Mouse (Mus musculus) gonadal fat pad, adult 2 months (tissue): Measurements from ENCODE around the gene Cage1. TPM values are rescaled to one million over a fixed set of nuclear protein-coding genes. Genes with fewer than 3 reads are reported as not detected.

Experiments
- DNase-seq: peaks from one replicate; pipeline ENCODE4 v3.0.0-alpha.2; 2012; ENCODE audit warnings: low read depth
- polyA plus RNA-seq: library from polyadenylated mRNA; depleted of rRNA; stranded (reverse); fragments of >200 nt; gene quantifications from 2 replicates; pipeline ENCODE4 v1.2.3, GENCODE M21; 2012; rRNA removed

Cage1 gene
- 0.57 and 0.99 TPM in 2 replicates for polyA plus RNA-seq

DNA sequence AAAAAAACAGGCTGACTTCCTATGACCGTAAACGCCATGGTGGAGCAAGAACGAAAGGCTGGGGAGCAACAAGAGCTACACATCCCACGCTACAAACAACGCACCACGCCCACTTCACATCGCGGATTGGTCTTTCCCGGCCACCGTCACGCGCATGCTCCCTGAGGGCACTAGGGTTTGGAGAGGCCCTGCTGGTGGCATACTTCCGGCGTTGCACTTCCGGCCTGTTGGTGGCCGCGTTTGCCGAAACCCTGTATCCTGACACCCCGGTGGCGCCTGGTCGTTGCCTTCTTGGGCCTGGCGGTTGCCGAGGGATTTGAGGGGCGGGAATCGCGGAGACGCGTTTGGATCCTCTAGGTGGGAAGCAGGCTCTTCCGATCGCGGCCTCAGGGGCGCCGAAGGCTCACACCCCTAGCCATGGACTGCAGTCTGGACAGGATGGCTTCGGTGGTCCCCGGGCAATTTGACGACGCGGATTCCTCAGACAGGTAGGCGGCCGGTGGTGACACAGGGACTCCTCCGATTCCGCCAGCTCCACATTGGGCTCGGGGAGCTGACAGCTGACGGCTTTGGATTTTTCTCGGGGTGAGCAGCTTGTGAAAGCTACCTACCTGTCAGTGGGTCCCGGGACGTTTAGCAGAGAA, at the start of gene Cage1:
Cage1 (minus strand) TSS at position 26 of the 644 bp plus-strand sequence.
- DNase-seq = peak; percentile 90

DNA sequence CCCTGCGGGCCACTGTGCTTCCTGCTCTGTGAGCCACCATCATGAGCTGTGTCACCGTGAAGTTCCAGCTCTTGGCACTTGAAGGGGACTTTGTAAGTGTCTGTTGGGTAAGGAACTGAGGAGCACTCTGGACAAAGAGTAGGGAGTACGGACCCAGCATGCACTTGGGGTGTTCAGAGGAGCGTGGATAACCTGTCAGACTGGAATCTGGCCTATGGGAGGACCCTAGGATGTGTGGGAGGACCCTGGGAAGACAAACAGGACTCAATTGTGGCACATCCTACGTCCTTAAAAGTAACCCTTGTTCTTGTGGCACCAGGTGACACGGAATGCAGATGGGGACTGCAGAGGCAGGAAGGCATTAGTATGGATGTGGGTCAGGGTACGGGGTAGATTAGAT, 44.3 kb upstream of the Cage1 start:
- DNase-seq = peak; percentile 81

DNA sequence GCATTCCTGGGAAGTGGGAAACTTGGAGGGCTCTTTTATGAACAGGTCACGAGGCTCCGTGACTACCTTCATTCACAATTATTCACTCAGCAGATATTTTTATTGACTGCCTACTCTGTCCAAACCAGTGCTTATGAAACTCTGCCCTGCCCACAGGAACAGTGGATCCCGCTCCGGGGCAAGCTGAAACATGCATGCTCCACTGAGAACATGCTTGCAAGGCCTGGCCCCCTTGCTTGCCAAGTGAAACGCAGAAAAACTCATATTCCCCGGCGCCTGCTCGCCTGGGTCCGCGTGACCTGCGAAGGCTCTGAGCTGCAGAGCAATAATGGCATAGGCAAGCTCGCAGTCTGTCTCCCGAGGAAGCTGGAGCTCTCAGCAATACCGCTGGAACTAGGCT, 43.9 kb upstream of the Cage1 start:
- peak; percentile 90 for DNase-seq

DNA sequence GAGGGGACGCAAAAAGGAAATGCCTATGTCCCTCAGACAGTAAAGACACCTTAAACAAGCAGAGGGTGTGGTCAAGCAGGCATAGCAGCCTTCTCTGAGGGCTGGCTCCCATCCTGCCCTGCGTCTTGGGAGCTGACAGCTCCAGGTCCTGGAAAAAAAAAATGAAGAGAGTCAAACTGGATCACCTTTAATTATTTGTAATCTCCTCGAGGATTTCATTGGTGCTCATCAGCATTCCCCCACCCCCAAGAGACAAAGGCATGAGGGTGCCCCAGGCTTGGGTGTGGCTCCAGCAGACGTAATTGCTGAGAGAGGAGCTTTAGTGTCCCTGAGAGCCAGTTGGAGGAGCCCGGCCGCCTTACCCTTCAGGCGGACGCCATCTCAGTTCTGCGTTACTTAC, 43.1 kb upstream of the Cage1 start:
- no peak for DNase-seq

DNA sequence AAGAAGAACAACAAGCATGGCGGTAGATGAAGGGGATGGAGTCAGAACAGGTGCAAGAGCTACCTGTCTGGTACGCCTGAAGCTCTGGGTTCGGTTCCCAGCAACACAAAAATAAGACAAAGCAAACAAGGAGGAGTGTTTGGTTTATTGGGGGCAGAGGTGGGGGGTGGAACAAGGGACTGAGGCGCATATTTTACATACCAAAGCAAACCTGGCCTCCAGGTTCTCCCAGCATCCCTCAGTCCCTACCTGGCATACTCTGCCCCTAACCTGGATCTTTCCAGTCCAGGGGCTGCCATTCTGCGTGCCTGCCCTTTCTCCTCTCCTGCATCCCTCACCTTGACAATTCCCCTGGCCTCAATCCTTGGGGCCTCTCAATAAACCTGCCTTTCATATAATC, 42.5 kb upstream of the Cage1 start:
- no peak for DNase-seq

DNA sequence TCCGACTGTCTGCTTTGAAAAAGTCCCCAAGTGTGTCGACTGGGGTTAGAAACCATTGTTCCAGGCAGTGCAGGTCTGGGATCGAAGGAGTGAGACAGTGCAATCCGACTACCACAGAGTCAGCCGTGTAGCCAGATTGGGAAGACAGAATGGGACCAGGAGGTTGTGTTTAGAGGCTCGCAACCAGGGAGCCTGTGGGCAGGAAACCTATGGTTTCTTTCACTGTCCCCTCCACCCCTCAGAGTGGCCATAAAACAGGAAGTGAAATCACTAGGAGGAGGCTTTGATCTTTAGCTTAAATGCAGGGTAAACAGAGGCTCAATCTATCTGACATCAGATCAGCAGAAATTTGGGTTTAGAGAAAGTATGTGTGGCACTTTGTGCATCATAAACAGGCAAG, 42.0 kb upstream of the Cage1 start:
- DNase-seq = no peak

GRCm38 (mm10) chr13:38077113-38077512, 40.2 kb upstream of the Cage1 start:
- no peak for DNase-seq

DNA sequence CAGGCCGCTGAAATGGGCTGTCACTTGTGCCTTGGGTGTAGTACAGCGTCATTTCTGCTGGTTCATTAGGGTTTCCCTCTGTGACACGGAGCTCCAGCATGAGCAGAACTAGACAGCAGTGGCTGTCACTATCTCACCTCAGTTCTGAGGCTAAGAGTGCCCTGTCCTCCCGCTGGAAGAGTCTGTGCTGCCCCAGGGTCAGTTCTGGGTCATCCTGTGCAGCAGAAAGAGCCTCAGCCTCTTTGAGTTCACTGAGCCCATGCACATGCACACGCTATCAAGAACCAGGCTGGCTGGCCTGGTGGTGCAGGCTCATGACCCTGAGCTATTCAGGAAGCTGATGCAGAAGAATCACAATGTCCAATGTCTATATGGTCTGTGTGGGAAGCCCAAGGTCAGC, 37.5 kb upstream of the Cage1 start:
- no peak for DNase-seq

DNA sequence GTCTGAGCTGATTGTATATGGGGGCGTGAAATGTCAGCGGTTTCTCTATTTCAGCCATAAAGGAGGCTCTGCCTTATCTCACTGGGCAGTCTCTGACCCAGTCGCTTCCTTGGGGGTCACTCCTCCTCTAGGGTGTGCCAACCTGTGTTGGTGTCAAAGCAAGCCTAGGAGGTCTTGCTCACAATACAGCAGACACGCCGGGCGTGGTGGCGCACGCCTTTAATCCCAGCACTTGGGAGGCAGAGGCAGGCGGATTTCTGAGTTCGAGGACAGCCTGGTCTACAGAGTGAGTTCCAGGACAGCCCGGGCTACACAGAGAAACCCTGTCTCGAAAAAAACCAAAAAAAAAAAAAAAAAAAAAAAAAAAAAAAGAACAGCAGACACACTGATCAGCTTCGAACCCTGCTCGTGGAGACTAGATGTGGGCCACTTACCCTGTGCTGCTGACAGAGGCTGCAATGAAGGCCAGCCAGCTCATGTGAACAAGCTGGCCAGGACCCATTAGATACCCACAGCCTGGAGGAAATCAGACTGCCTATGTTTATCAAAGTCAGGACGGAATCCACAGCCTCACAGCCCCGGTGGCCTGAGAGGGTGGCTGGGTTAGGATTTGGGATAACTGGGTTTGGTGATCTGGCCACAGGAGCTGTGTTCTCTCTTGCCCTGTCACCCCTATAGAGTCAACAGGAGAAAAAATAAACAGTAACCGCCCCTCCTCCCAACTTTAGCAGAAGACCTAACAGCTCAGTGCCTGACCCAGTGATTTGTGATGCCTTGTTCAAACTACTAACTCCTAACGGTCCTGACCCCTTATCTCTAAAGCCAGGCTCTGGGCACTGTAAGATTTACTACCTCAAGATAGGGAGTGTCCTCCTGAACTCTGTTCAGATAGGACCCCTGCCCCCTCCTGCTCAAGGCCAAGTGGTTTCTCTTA, 36.8 kb upstream of the Cage1 start:
- DNase-seq = no peak

GRCm38 (mm10) chr13:38070945-38071344, 34.1 kb upstream of the Cage1 start:
- DNase-seq = no peak

DNA sequence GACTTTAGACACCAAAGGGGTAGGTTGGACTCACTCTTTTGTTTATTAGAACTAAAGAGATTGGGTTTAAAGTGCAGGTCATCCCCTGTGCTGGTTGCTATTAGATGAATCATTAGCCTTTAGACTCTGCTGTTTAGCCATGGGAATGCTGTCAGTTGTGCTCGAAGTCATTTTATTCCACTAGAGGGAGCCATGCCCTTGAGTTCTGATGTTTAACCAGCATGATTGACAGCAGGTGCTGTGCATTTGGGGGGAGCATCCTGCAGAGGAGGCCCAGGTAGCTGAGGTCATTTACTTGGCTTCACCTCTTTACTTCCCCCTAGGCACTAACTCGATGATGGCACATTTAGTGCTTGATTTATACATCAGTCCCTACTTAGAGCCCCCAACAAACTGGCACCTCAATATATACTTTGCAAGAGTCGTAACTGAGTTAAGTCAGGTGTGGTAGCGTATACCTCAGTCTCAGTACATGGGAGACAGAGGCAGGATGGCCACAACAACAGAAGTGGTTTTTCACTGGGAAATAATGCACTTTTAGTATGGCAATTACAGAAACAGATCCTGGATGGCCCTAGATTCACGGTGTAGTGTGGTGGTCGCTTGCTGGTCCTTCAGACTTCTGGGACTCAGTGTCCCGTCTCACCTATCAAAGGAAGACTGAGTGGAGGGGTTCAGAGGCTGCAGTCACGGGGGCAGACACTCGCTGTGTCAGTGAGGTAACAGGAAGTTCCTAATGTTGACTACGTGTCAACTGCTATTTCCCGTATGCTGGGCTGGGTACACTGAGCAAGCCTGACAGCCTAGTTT, 28.2 kb upstream of the Cage1 start:
- DNase-seq = no peak

DNA sequence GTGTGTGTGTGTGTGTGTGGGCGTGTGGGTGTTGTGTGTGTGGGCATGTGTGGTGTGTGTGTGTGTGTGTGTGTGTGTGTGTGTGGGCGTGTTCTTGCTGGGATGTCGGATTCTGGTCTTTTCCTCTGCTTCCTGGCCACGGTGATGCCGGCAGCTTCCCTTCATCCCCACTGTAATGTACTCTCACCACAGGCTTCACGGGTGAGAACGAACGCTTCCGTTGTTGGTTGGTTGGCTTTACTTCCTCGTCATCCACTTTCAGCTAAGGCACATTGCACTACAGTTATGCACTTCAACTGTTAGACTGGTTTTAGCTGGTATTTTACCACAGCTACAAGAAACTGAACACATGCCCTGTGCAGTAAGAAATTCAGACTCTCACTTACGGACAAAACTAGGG, 25.8 kb upstream of the Cage1 start:
- no peak for DNase-seq

DNA sequence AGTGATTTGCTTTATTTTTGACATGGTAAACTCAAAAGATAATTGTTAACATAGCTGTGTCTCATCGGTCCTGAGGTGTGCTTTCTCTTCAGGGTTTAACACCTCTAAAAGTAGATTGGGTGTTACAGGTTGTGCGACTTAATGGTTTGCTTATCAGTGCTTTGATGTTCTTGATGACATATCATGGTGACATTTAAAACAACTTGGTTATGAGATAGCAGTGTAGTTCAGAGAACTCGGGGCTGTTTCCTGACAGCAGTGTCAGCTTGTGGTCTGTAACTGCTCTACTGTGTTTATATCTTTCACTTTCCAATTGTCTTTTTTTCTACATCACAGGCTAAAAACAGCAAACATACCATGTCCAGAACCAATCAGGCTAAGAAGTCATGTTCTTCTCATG, 13.0 kb upstream of the Cage1 start:
- DNase-seq = no peak

DNA sequence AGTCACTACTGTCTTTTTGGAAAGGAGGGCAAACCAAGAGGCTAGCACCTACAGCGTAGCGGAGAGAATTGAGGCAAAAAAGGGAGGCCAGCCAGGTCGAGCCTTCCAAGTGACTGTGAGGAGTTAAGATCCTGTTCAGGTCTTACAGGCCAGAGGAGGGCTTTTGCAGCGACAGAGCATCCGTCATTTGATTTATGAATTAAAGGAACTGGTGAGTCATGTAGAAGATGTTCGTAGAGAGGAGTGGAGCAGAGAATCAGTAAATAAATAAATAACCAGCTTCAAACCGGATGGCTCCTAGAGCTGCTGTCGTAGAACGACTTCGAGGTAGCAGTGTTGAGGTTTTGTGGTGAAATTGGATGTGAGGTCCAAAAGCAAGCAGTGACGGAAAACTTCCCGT, 942 bp upstream of the Cage1 start:
- no peak for DNase-seq

GRCm38 (mm10) chr13:38036343-38037043, 376 bp downstream of the Cage1 start, which contains the start of gene Riok1:
Gene Riok1 (plus strand): TSS chr13:38036995.
- DNase-seq = no peak

- DNase-seq = no peak
Observed at GRCm38 (mm10) chr13:38028407-38028806, 8.5 kb downstream of the Cage1 start.

- DNase-seq = no peak
Observed at GRCm38 (mm10) chr13:38027618-38028248, 9.1 kb downstream of the Cage1 start.

DNA sequence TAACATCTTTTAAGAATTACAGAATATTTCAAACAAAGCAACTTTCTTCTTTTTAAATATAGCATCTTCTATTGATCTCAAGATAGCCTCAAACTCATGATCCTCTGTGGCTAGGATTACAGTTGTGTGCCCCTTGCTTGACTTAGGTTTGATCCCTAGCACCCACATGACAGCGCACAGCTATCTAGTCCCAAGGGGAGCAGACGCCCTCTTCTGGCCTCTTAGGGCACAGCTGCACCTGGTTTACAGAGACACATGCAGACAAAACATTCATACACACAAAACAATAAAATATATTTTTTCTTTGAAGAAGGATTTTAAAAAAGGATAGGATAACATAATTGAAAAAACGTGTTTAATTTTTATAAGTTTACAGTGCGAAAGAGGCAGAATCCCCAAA, 11.0 kb downstream of the Cage1 start:
- no peak for DNase-seq

- no peak for DNase-seq
Observed at GRCm38 (mm10) chr13:38018791-38019190, 18.1 kb downstream of the Cage1 start.

DNA sequence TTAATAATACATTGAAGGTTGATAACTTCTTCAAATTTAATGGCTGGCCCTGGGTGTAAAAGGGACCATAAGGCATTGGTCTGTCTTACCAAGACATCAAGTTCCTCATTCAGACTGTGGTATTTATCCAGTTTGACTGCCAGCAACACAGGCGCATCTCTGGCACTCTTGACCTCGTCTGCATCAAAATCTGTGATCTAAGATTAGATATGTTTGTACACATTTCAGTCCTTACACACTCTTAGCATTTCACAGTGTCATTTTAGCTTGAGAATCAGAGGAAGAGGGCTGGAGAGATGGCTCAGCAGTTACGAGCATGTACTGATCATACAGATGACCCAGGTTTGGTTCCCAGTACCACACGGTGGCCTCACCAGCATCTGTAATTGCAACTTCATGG, 21.3 kb downstream of the Cage1 start:
- DNase-seq = no peak

DNA sequence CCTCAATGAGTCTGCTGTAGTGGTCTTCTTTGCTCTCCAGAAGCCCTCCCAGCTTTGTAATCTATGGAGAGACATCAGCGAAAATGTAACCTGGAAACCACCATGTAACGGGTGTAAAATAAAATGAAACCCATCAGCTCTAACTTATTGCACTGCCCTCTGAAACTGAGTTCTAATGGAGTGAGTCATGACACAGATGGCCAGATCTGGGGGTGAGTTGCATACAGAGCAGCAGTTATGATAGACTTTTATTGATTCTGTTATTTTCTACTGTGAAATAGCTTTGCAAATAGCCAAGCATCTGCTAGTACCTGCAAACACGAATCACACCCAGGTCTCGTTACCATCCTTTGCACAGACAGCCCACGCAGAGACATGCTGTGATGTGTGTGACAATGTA, 24.4 kb downstream of the Cage1 start:
- no peak for DNase-seq
